Mouse (Mus musculus): ENCODE measurements around the gene Gm5169.
"Not testable (repeated sequence)": the region's sequence is repeated elsewhere in the genome, so short reads cannot be mapped to it uniquely, and the experiment has no call there.

Gm5169 gene

DNA sequence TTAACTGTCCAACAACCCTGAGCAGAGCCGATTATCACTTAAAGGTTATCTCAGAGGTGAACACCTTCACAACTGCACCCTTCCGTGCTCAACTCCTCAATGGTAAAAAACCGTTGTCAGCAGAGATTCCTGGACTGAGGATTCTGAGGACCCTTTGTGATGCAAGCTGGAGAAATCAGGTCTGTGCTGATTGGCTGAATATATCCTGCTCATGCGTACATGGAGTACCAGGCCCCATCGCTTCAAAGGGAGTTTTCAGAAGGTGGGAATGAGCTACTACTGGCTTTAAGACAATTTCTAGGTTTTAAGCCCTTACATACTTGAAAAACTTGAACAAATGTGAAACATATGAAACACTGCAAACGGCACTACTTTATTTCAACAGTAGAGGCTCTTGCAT is at the start of gene Gm5169:
Gene Gm5169, minus strand, starts transcription at position 101 of the 400 bp plus-strand sequence.
- not testable (repeated sequence) for DNase-seq (ENCODE audit: low spot score in 2 of 2)

DNA sequence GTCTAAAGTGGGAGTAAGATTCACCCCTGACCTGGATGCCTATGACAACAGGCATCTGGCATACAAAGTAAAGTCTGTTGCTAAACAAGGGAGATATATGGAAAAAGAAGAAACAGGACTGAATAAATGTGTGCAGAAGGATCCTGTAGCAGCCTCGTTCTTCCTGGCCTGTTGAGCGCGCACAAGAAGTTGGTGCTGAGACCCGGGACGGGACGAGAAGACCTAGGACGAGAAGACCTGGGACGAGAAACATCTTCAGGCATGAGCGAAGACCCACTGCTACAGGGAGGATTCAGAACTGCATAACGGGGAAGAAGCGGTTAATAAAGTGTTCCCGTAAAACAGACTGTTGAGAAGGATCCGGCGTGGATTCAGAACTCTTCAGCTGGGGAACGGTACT is 46.2 kb upstream of the Gm5169 start:
- not testable (repeated sequence) for DNase-seq (ENCODE audit: low spot score in 2 of 2)
